ENCODE assay signal across 13 mouse cellular contexts in genomic region chrX:59194149-59194548, GRCm38 (mm10).
DNase-seq lines count a peak whose midpoint lies in the region; ATAC-seq and TF ChIP-seq lines count a peak whose summit lies in the region.
"Had no signal": no experiment of that assay in that cellular context is flagged by ENCODE, and none has a peak within 500 bp of the region (broad histone marks: within the 10 kb centered on the region; RNA-seq: fewer than 3 reads in every experiment).

No protein-coding gene starts in this region.

- H3K36me3 ChIP-seq in thymus, adult 2 months (ENCODE audit: control insufficient read depth, insufficient read depth, low read length): no peaks in the 10 kb centered on the region
- H3K36me3 ChIP-seq: heart, embryonic 10.5 days; neural tube, embryonic 12.5 days had no signal

- no peaks in the 10 kb centered on the region for H3K27me3 ChIP-seq in thymus, adult 2 months (ENCODE audit: control insufficient read depth, insufficient read depth, low read length)
- H3K27me3 ChIP-seq: neural tube, embryonic 12.5 days had no signal

- 80% methylated on average over 4 of the region's 4 CpGs for WGBS in thymus, adult 2 months

- no peak overlapping the region for H3K27ac ChIP-seq in thymus, adult 2 months (ENCODE audit: control insufficient read depth, insufficient read depth, low read length)
- H3K27ac ChIP-seq: heart, embryonic 10.5 days; neural tube, embryonic 12.5 days had no signal

- H3K4me1 ChIP-seq in thymus, adult 2 months (replicated peaks; ENCODE audit: control insufficient read depth, insufficient read depth, low read length): no peaks in the 10 kb centered on the region
- H3K4me1 ChIP-seq: heart, embryonic 10.5 days; megakaryocyte, embryonic 14.5 days; neural tube, embryonic 12.5 days had no signal

- DNase-seq in cerebellum, adult 9-10 months: peak; percentile 29
- DNase-seq in kidney, adult 9 months: peak; percentile 6
- DNase-seq in kidney, postnatal 4 days: no peak
- peak; percentile 13 for DNase-seq in 3T3-L1 (ENCODE audit: low read depth, low spot score)
- DNase-seq in brain, adult 2 months (ENCODE audit: low read depth, low spot score): peak; percentile 21
- DNase-seq in spleen, adult 12 weeks (ENCODE audit: low spot score): no peak
- DNase-seq in thymus, adult 2 months: no peak
- DNase-seq: cerebellum, postnatal 36 days; thymus, postnatal 4 days had no signal

- TF ChIP-seq POLR2A in thymus, adult 2 months (IDR thresholded peaks at IDR 0.05; ENCODE audit: control insufficient read depth, extremely low read depth, insufficient read depth, low read length, poor library complexity): no peak

- no peak for TF ChIP-seq CTCF in thymus, adult 2 months (IDR thresholded peaks at IDR 0.05; ENCODE audit: borderline replicate concordance, control insufficient read depth, extremely low read depth, insufficient read depth, low read length, poor library complexity)

- no peak overlapping the region for H3K4me3 ChIP-seq in thymus, adult 2 months (ENCODE audit: control insufficient read depth, insufficient read depth, low read length)
- H3K4me3 ChIP-seq: heart, embryonic 10.5 days; megakaryocyte, embryonic 14.5 days; neural tube, embryonic 12.5 days had no signal

- no peak for ATAC-seq in cerebellum, adult (ENCODE audit: insufficient number of reproducible peaks, low FRiP score, low TSS enrichment)

Comparison
In these comparisons a context has a peak if more than half of its experiments do, and no peak if none do; other contexts are left out.
1. DNase-seq: peak in cerebellum, adult 9-10 months (single experiment), kidney, adult 9 months (single experiment), 3T3-L1 (single experiment) and brain, adult 2 months (single experiment); none in kidney, postnatal 4 days (0 of 2), spleen, adult 12 weeks (single experiment) and thymus, adult 2 months (single experiment).